In the genomic region with DNA sequence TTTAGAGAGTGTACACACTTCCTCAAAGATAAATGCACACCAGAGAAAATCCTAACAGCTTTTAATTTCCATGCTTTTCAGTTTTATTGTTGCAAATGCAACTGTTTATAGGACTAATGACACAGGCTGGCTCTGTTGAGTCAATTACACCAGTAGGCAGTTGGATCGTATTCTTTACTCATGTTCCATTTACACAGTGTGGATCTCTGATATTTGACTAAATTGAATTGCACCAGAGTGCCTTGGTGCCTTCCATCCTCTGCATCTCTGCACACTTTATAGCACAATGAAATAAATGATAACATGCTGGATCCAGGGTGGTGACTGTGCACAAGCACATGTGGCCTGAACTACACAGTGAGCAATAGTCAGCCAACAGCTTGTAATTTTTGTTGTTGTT, we compare ENCODE assay signal across 25 mouse cellular contexts.
DNase-seq lines count a peak whose midpoint lies in the region; ATAC-seq and TF ChIP-seq lines count a peak whose summit lies in the region.
"Had no signal": no experiment of that assay in that cellular context is flagged by ENCODE, and none has a peak within 500 bp of the region (broad histone marks: within the 10 kb centered on the region; RNA-seq: fewer than 3 reads in every experiment).

No protein-coding gene starts in this region.

- DNase-seq in hindbrain, embryonic 14.5 days (ENCODE audit: low spot score), result no peak
- no peak for DNase-seq in hindbrain, embryonic 10.5 days (ENCODE audit: low spot score)
- peak; percentile 19 for DNase-seq in midbrain, postnatal 0 days (ENCODE audit: low spot score)
- no peak for DNase-seq in gastrocnemius, postnatal 36 days
- DNase-seq: adrenal gland, adult 8-10 months; adrenal gland, postnatal 14 days; adrenal gland, postnatal 36 days; B cell, adult 2 months; cerebellum, adult 11-12 months; cerebellum, adult 2 months; cerebellum, adult 9-10 months; cerebellum, postnatal 10 days; cerebellum, postnatal 25 days had no signal

- TF ChIP-seq CTCF in midbrain, postnatal 0 days (IDR thresholded peaks at IDR 0.05), result no peak

- H3K27ac ChIP-seq in hindbrain, embryonic 14.5 days, result no peak overlapping the region
- H3K27ac ChIP-seq in hindbrain, embryonic 10.5 days, result no peak overlapping the region
- no peak overlapping the region for H3K27ac ChIP-seq in hindbrain, embryonic 16.5 days (ENCODE audit: low read depth, low read length)
- no peak overlapping the region for H3K27ac ChIP-seq in hindbrain, embryonic 12.5 days
- no peak overlapping the region for H3K27ac ChIP-seq in midbrain, postnatal 0 days (ENCODE audit: low read depth, low read length)
- no peak overlapping the region for H3K27ac ChIP-seq in midbrain, embryonic 13.5 days
- H3K27ac ChIP-seq in neural tube, embryonic 14.5 days (ENCODE audit: low read depth, low read length), result no peak overlapping the region
- H3K27ac ChIP-seq: embryonic facial prominence, embryonic 10.5 days; embryonic facial prominence, embryonic 12.5 days; forebrain, embryonic 13.5 days had no signal

- H3K9me3 ChIP-seq in hindbrain, embryonic 14.5 days (ENCODE audit: control insufficient read depth, low read length), result no peaks in the 10 kb centered on the region
- no peaks in the 10 kb centered on the region for H3K9me3 ChIP-seq in hindbrain, embryonic 10.5 days
- no peaks in the 10 kb centered on the region for H3K9me3 ChIP-seq in hindbrain, embryonic 16.5 days (ENCODE audit: control insufficient read depth, low read length)
- no peaks in the 10 kb centered on the region for H3K9me3 ChIP-seq in hindbrain, embryonic 12.5 days (replicated peaks)
- no peaks in the 10 kb centered on the region for H3K9me3 ChIP-seq in midbrain, postnatal 0 days (ENCODE audit: low read length)
- H3K9me3 ChIP-seq in midbrain, embryonic 13.5 days, result no peaks in the 10 kb centered on the region
- H3K9me3 ChIP-seq in neural tube, embryonic 14.5 days (ENCODE audit: control insufficient read depth, low read length), result no peaks in the 10 kb centered on the region
- H3K9me3 ChIP-seq: embryonic facial prominence, embryonic 10.5 days; embryonic facial prominence, embryonic 12.5 days; forebrain, embryonic 13.5 days; G1E had no signal

- no peak overlapping the region for H3K4me3 ChIP-seq in hindbrain, embryonic 14.5 days (replicated peaks; ENCODE audit: low read length)
- H3K4me3 ChIP-seq in hindbrain, embryonic 10.5 days, result no peak overlapping the region
- no peak overlapping the region for H3K4me3 ChIP-seq in hindbrain, embryonic 16.5 days (ENCODE audit: low read length)
- H3K4me3 ChIP-seq in hindbrain, embryonic 12.5 days, result no peak overlapping the region
- H3K4me3 ChIP-seq in midbrain, postnatal 0 days (ENCODE audit: low read depth, low read length), result no peak overlapping the region
- no peak overlapping the region for H3K4me3 ChIP-seq in midbrain, embryonic 13.5 days (replicated peaks)
- H3K4me3 ChIP-seq in neural tube, embryonic 14.5 days (ENCODE audit: low read depth, low read length), result no peak overlapping the region
- H3K4me3 ChIP-seq: embryonic facial prominence, embryonic 10.5 days; embryonic facial prominence, embryonic 12.5 days; forebrain, embryonic 13.5 days had no signal

- H3K27me3 ChIP-seq in hindbrain, embryonic 14.5 days (ENCODE audit: control insufficient read depth, insufficient read depth, low read length), result no peaks in the 10 kb centered on the region
- H3K27me3 ChIP-seq in hindbrain, embryonic 10.5 days (ENCODE audit: insufficient read depth, poor library complexity, severe bottlenecking), result no peaks in the 10 kb centered on the region
- H3K27me3 ChIP-seq in hindbrain, embryonic 16.5 days (replicated peaks; ENCODE audit: control insufficient read depth, insufficient read depth, low read length), result no peaks in the 10 kb centered on the region
- no peaks in the 10 kb centered on the region for H3K27me3 ChIP-seq in hindbrain, embryonic 12.5 days
- H3K27me3 ChIP-seq in midbrain, postnatal 0 days (ENCODE audit: insufficient read depth, low read length), result no peaks in the 10 kb centered on the region
- H3K27me3 ChIP-seq in midbrain, embryonic 13.5 days, result no peaks in the 10 kb centered on the region
- no peaks in the 10 kb centered on the region for H3K27me3 ChIP-seq in neural tube, embryonic 14.5 days (ENCODE audit: control insufficient read depth, insufficient read depth, low read length)
- H3K27me3 ChIP-seq: CH12.LX; embryonic facial prominence, embryonic 12.5 days; forebrain, embryonic 13.5 days had no signal

- intact Hi-C loops in gastrocnemius, postnatal 36 days (cut with DNase I), result no loop called here

- no peak overlapping the region for H3K4me2 ChIP-seq in hindbrain, embryonic 14.5 days (replicated peaks)
- no peak overlapping the region for H3K4me2 ChIP-seq in hindbrain, embryonic 16.5 days (ENCODE audit: low read length)
- H3K4me2 ChIP-seq in hindbrain, embryonic 12.5 days (replicated peaks), result no peak overlapping the region
- H3K4me2 ChIP-seq in midbrain, postnatal 0 days (ENCODE audit: low read depth, low read length, poor library complexity, severe bottlenecking), result no peak overlapping the region
- H3K4me2 ChIP-seq in midbrain, embryonic 13.5 days (replicated peaks), result no peak overlapping the region
- no peak overlapping the region for H3K4me2 ChIP-seq in neural tube, embryonic 14.5 days (ENCODE audit: low read depth, low read length)
- H3K4me2 ChIP-seq: embryonic facial prominence, embryonic 12.5 days; forebrain, embryonic 13.5 days had no signal

- WGBS in hindbrain, embryonic 14.5 days, result 90% methylated on average over 1 of the region's 1 CpGs
- 82% methylated on average over 1 of the region's 1 CpGs for WGBS in hindbrain, embryonic 10.5 days
- WGBS in hindbrain, embryonic 16.5 days, result 88% methylated on average over 1 of the region's 1 CpGs
- 87% methylated on average over 1 of the region's 1 CpGs for WGBS in hindbrain, embryonic 12.5 days
- 82% methylated on average over 1 of the region's 1 CpGs for WGBS in midbrain, postnatal 0 days
- WGBS in midbrain, embryonic 13.5 days, result 90% methylated on average over 1 of the region's 1 CpGs
- 47% methylated on average over 1 of the region's 1 CpGs for WGBS in neural tube, embryonic 14.5 days

- no peak overlapping the region for H3K9ac ChIP-seq in hindbrain, embryonic 14.5 days
- no peak overlapping the region for H3K9ac ChIP-seq in hindbrain, embryonic 16.5 days (ENCODE audit: low read depth, low read length)
- no peak overlapping the region for H3K9ac ChIP-seq in hindbrain, embryonic 12.5 days
- no peak overlapping the region for H3K9ac ChIP-seq in midbrain, postnatal 0 days (replicated peaks; ENCODE audit: low read length, poor library complexity, severe bottlenecking)
- H3K9ac ChIP-seq in midbrain, embryonic 13.5 days (replicated peaks), result no peak overlapping the region
- H3K9ac ChIP-seq in neural tube, embryonic 14.5 days (replicated peaks; ENCODE audit: low read depth, low read length), result no peak overlapping the region
- H3K9ac ChIP-seq: embryonic facial prominence, embryonic 12.5 days; forebrain, embryonic 13.5 days had no signal

- ATAC-seq in hindbrain, embryonic 14.5 days (ENCODE audit: low FRiP score), result peak; percentile 43; the same call in 1 of the 2 replicates
- ATAC-seq in hindbrain, embryonic 16.5 days, result peak; percentile 54; the same call in 1 of the 2 replicates
- no peak for ATAC-seq in hindbrain, embryonic 12.5 days (ENCODE audit: low FRiP score)
- ATAC-seq in midbrain, postnatal 0 days (ENCODE audit: low FRiP score), result no peak
- no peak for ATAC-seq in midbrain, embryonic 13.5 days
- ATAC-seq in neural tube, embryonic 14.5 days (ENCODE audit: low read depth), result peak; percentile 86
- ATAC-seq: activated CD4-positive, CD25-positive, alpha-beta regulatory T cell, adult 4 months; CD4-positive, CD25-positive, alpha-beta regulatory T cell, adult 4 months; forebrain, embryonic 13.5 days; Patski had no signal

- no peaks in the 10 kb centered on the region for H3K4me1 ChIP-seq in hindbrain, embryonic 14.5 days (replicated peaks; ENCODE audit: control insufficient read depth, insufficient read depth, low read length)
- H3K4me1 ChIP-seq in hindbrain, embryonic 10.5 days (replicated peaks), result no peaks in the 10 kb centered on the region
- H3K4me1 ChIP-seq in hindbrain, embryonic 16.5 days (ENCODE audit: control insufficient read depth, insufficient read depth, low read depth, low read length), result no peaks in the 10 kb centered on the region
- H3K4me1 ChIP-seq in hindbrain, embryonic 12.5 days, result no peaks in the 10 kb centered on the region
- no peaks in the 10 kb centered on the region for H3K4me1 ChIP-seq in midbrain, postnatal 0 days (ENCODE audit: insufficient read depth, low read length)
- no peaks in the 10 kb centered on the region for H3K4me1 ChIP-seq in midbrain, embryonic 13.5 days (replicated peaks)
- no peaks in the 10 kb centered on the region for H3K4me1 ChIP-seq in neural tube, embryonic 14.5 days (ENCODE audit: control insufficient read depth, insufficient read depth, low read length)
- H3K4me1 ChIP-seq: embryonic facial prominence, embryonic 10.5 days; embryonic facial prominence, embryonic 12.5 days; forebrain, embryonic 13.5 days had no signal

- no peaks in the 10 kb centered on the region for H3K36me3 ChIP-seq in hindbrain, embryonic 14.5 days (replicated peaks; ENCODE audit: control insufficient read depth, insufficient read depth)
- H3K36me3 ChIP-seq in hindbrain, embryonic 10.5 days, result no peaks in the 10 kb centered on the region
- H3K36me3 ChIP-seq in hindbrain, embryonic 16.5 days (ENCODE audit: control insufficient read depth, insufficient read depth, low read length), result no peaks in the 10 kb centered on the region
- H3K36me3 ChIP-seq in hindbrain, embryonic 12.5 days, result no peaks in the 10 kb centered on the region
- H3K36me3 ChIP-seq in midbrain, postnatal 0 days (ENCODE audit: insufficient read depth, low read length), result no peaks in the 10 kb centered on the region
- no peaks in the 10 kb centered on the region for H3K36me3 ChIP-seq in midbrain, embryonic 13.5 days
- H3K36me3 ChIP-seq in neural tube, embryonic 14.5 days (ENCODE audit: control insufficient read depth, insufficient read depth, low read length), result no peaks in the 10 kb centered on the region
- H3K36me3 ChIP-seq: embryonic facial prominence, embryonic 10.5 days; embryonic facial prominence, embryonic 12.5 days; G1E had no signal

Comparison
In these comparisons a context has a peak if more than half of its experiments do, and no peak if none do; other contexts are left out.
1. ATAC-seq: peak in hindbrain, embryonic 14.5 days (single experiment), hindbrain, embryonic 16.5 days (single experiment) and neural tube, embryonic 14.5 days (single experiment); none in hindbrain, embryonic 12.5 days (single experiment), midbrain, postnatal 0 days (single experiment) and midbrain, embryonic 13.5 days (single experiment).